Mouse (Mus musculus) v-Abl transformed pro-B cells (cell line): Measurements from ENCODE around the gene Efcab9.

Source experiments
- in situ Hi-C, 2 experiments: fragments of 400-800 bp; cut with MboI; formaldehyde crosslinking; loops; one replicate each; pipeline ENCODE4 v1.15.1; 2025; ENCODE audit not compliant: unreplicated experiment in 2 of 2

Gene Efcab9

DNA sequence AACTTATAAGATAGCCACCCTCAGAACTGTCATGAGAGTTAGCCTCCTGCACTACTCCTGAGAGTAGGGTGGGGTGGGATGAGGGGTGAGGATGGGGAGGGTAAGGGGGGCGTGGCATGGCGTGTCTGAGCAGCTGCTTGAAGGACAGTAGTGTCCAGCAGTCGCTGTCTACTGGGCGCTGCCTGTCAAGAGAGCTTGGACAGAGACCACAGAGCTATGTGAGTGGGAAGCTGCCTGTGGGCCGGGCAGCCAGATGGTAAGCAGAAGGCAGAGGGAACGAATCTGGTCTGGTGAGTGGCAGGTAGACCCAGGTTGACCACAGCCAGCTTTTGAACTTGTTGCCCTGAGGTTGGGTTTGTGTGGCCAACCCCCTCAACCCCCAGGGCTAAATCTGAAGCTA, 8.6 kb upstream of the Efcab9 start:
- in situ Hi-C loops, result no loop called here

DNA sequence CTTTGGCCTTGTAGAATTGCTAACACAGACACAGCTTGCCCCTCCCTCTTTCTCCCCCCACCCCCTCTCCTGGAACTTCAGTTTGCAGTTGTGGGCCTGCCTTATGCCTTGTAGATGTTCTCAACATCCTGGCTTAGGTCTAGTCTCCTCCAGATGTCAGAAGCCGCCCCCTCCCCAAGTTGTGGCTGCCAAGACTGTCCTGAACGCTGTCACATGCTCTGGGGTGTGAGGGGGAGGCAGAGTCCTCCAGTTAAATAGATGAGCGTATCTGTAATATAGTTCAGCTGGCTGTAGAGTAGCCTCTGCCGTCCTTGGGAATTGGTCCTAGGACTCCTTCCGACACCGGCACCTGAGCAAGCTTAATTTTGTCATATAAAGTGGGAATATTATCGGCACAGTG, 7.8 kb upstream of the Efcab9 start:
- in situ Hi-C loops, result loop anchor here in 1 of 2 experiments (5.0 kb wide), 1 partner anchor 48 kb away; no protein-coding TSS in a partner anchor

GRCm38 (mm10) chr11:32538846-32539245, 7.0 kb upstream of the Efcab9 start:
- in situ Hi-C loops, result loop anchor here in 1 of 2 experiments (5.0 kb wide), 1 partner anchor 48 kb away; no protein-coding TSS in a partner anchor

GRCm38 (mm10) chr11:32538435-32538834, 6.6 kb upstream of the Efcab9 start:
- in situ Hi-C loops, result loop anchor here in 1 of 2 experiments (5.0 kb wide), 1 partner anchor 49 kb away; no protein-coding TSS in a partner anchor

GRCm38 (mm10) chr11:32536954-32537353, 5.1 kb upstream of the Efcab9 start:
- in situ Hi-C loops, result loop anchor here in 1 of 2 experiments (5.0 kb wide), 1 partner anchor 50 kb away; no protein-coding TSS in a partner anchor

- in situ Hi-C loops, result loop anchor here in 1 of 2 experiments (5.0 kb wide), 1 partner anchor 52 kb away; no protein-coding TSS in a partner anchor
These were observed 3.8 kb upstream of the Efcab9 start for GRCm38 (mm10) chr11:32535646-32536045.

DNA sequence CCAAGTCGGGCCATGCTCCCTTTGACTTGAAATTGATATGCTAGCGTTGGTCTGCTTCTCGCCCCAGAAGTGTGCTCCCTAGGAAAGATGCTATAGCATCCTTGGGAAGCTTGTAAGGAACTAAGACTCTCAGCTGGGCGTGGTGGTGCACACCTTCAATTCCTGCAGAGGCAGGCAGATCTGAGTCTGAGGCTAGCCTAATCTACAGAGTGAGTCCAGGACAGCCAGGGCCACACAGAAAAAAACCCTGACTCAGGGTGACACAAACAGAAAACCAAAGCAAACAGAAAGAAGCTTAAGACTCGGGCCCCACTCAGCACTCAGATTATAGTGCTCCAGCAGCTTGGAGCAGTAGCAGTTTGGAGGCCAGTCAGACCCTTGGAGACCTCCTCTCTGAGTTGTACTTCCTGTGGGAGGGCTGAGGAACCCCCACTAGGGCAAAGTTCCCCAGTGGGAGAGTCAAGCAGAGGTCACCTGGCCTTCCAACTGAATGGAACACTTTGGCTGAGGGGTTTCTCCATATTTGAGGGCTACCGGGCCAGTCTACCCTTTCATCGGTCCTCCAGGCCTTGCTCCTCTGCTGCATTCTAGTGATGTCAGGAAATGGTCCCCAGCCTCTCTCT, 2.7 kb upstream of the Efcab9 start:
- in situ Hi-C loops, result loop anchor here (5.0 kb wide), 1 partner anchor 53 kb away; no protein-coding TSS in a partner anchor

DNA sequence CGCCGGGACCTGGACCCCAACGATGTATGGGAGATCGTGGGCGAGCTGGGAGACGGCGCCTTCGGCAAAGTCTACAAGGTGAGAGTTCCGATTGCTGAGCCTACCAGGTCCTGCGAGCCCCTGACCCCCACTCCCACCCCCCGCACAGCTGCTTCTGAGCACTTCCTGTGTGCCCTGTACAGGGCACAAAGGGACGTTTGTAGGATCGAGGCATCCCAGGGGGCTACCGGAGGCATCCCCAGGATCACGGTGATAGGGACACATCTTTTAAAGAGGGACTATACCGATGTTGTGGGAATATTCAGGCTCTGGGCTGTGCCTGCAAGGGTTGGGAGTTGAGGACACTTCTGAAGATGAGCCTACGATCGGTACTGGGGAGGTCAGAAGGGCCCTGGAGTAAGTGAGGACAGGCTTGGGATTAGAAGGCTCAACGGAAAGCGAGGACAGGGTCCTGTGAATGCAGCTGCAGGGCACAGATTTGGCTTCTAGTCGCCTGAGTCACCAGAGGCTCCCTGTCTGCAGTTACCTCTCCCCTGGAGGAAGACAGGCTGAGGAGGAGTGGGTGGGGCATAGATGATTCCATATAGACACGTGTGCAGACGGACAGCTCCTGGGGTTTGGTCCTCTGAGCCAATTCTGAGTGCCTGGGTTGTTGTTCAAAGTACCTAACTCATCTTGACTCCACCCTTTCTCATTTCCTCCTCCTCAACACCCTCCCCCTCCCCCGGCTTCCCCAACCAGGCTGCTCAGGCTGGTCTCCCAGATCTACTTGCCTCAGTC, 1.8 kb upstream of the Efcab9 start:
- in situ Hi-C loops, result loop anchor here in 1 of 2 experiments (5.0 kb wide), 1 partner anchor 54 kb away; no protein-coding TSS in a partner anchor

DNA sequence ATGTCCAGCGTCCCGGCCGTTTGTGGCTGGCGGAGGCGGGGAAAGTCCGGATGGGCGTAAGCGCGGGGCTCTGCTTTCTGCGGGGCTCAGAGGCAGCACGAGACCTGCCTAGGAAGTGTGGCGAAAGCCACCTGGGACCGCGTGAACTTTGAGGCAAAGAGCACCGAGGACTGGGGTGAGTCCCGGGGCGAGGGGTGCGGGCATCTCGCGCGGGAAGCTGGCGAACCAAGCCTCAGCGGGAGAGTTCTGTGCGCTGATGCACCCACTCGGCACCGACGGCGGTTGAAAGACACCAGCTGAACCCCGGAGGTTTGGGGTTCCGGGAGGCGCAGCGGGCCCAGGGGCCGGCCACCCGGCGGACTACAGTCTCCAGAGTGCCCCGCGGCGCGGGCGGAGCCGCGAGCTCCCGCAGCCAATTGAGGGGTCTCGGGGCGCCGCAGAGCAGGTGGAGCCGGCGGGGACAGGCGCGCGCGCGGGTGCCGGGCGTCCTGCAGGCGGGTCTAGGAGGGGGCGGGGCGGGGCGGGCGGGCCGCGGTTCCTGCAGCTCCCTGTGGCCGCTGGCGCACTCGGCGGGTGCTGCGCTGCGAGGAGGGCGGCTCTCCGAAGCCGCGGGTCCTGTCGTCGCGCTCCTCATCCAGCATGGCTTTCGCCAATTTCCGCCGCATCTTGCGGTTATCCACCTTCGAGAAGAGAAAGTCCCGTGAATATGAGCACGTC, 1.0 kb upstream of the Efcab9 start, which contains the start of gene Stk10:
Stk10 (plus strand) TSS at position 541 of the 717 bp plus-strand sequence.
- in situ Hi-C loops, result loop anchor here in 1 of 2 experiments (5.0 kb wide), 1 partner anchor 54 kb away; no protein-coding TSS in a partner anchor

DNA sequence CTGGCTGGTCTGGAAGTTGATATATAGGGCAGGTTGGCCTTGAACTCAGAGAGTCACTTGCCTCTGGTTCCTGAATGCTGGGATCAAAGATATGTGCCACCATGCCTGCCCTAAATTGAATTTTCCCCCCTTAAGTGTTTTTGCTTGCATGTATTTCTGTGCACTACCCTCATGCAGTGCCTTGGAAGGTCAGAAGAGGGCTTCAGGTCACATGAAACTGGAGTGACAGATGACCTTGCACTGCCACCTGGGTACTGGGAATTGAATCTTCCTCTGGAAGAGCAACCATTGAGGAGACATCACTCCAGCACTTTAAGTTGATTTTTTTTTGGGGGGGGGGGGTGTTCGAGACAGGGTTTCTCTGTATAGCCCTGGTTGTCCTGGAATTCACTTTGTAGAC, 1.7 kb downstream of the Efcab9 start:
- in situ Hi-C loops, result loop anchor here in 1 of 2 experiments (5.0 kb wide), 1 partner anchor 57 kb away; no protein-coding TSS in a partner anchor

GRCm38 (mm10) chr11:32527006-32527405, 4.9 kb downstream of the Efcab9 start:
- in situ Hi-C loops, result loop anchor here in 1 of 2 experiments (5.0 kb wide), 1 partner anchor 75 kb away; no protein-coding TSS in a partner anchor

- in situ Hi-C loops, result loop anchor here in 1 of 2 experiments (5.0 kb wide), 1 partner anchor 188 kb away; no protein-coding TSS in a partner anchor
These were observed 7.6 kb downstream of the Efcab9 start for GRCm38 (mm10) chr11:32524122-32524920.

GRCm38 (mm10) chr11:32521246-32521645, 10.6 kb downstream of the Efcab9 start:
- in situ Hi-C loops, result loop anchor here in 1 of 2 experiments (5.0 kb wide), 1 partner anchor 191 kb away; no protein-coding TSS in a partner anchor

DNA sequence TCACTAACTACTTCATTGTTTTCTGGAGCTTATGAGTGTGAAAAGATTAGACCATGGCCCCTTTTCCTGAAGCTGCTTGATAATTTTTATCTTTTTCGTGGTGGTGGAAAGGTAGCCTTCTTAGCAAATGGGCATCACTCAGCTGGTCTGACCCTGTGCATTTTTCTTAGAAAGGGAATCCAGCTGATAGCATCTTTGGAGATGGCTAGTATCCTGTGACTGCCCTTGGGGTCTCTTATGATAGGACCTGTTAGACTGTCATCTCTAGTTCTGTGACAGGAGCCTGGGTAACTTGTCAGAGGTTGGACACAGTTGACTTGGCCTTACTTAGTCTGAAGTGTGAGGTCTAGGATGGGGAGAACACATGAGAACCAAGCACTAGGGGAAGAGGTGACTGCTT, 12.5 kb downstream of the Efcab9 start:
- in situ Hi-C loops, result no loop called here

- in situ Hi-C loops, result no loop called here
These were observed 13.1 kb downstream of the Efcab9 start for GRCm38 (mm10) chr11:32518770-32519169.

GRCm38 (mm10) chr11:32516916-32517712, 14.8 kb downstream of the Efcab9 start:
- in situ Hi-C loops, result no loop called here

GRCm38 (mm10) chr11:32516091-32516490, 15.8 kb downstream of the Efcab9 start:
- in situ Hi-C loops, result no loop called here

- in situ Hi-C loops, result loop anchor here in 1 of 2 experiments (5.0 kb wide), 1 partner anchor 63 kb away; no protein-coding TSS in a partner anchor
These were observed 17.0 kb downstream of the Efcab9 start for GRCm38 (mm10) chr11:32514853-32515252.
